Mouse (Mus musculus): Measurements from ENCODE around the gene Stfa3. TPM values are rescaled to one million over a fixed set of nuclear protein-coding genes. Genes with fewer than 3 reads are reported as not detected.

Gene Stfa3
- polyA plus RNA-seq (2012; rRNA removed) = 1.1 and 1.7 TPM in 2 replicates

GRCm38 (mm10) chr16:36455342-36455802, at the start of gene Stfa3:
Gene Stfa3, minus strand, starts transcription at chr16:36455392.

DNA sequence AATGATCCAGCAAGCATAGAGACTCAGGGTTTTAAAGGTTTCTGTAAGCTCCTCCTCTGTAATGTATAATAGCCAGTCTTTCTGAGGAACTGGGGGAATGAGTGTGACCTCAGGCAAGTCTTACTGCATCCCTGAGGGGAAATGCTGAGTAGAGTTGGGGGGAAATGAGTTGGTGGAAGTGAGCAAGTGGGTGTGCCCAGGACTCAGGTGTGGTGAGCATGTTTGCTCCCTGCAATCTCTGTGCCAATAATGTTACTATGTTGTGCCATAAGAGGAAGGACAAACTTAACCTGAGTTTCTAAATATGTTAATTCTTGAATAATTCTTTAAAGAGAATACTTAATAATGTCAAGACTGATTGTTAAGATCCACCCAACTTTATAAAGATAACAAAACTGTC, 46.8 kb downstream of the Stfa3 start, which contains the start of gene Stfa2:
Stfa2 (minus strand) TSS at position 101 of the 400 bp plus-strand sequence.

Other genes with a start within 250 kb of the Stfa3 start
- not detected in 2 replicates for gene Gm5416, start 245.0 kb downstream of the Stfa3 start, polyA plus RNA-seq (2012; rRNA removed)
- 0.65 and 0.76 TPM in 2 replicates for gene 2010005H15Rik, start 233.9 kb downstream of the Stfa3 start, polyA plus RNA-seq (2012; rRNA removed)
- gene Stfa1, start 178.4 kb downstream of the Stfa3 start, polyA plus RNA-seq (2012; rRNA removed) = 1.3 and 3.1 TPM in 2 replicates
- not detected in 2 replicates for gene BC117090, start 121.1 kb downstream of the Stfa3 start, polyA plus RNA-seq (2012; rRNA removed)
- 1.7 and 3.5 TPM in 2 replicates for gene BC100530, start 87.6 kb downstream of the Stfa3 start, polyA plus RNA-seq (2012; rRNA removed)
- gene Stfa2, start 46.9 kb downstream of the Stfa3 start, polyA plus RNA-seq (2012; rRNA removed) = 0.29 and 0.41 TPM in 2 replicates
- 0.04 and 0.09 TPM in 2 replicates for gene Casr, start 106.7 kb upstream of the Stfa3 start, polyA plus RNA-seq (2012; rRNA removed)
- gene Cd86, start 210.7 kb upstream of the Stfa3 start, polyA plus RNA-seq (2012; rRNA removed) = 1.5 and 1.8 TPM in 2 replicates
- gene Ildr1, start 238.6 kb upstream of the Stfa3 start, polyA plus RNA-seq (2012; rRNA removed) = 0.09 and 0.89 TPM in 2 replicates